Mouse (Mus musculus) ZHBTc4 (cell line): ENCODE measurements at regions not wholly inside any gene's neighbourhood (a gene's known extent, or its start where the extent isn't known, plus 50 kb on each side); places are given as distances from the start of the nearest gene placed in this dataset.

Experiments used
- DNase-seq: peaks from one replicate; pipeline ENCODE4 v3.0.0-alpha.2; 2011; ENCODE audit warnings: low read depth, low spot score

- no peak for DNase-seq
These were observed 173.5 kb downstream of the 1500009L16Rik start for GRCm38 (mm10) chr10:83896160-83896559.

GRCm38 (mm10) chr10:83897558-83897957 lies 174.9 kb downstream of the 1500009L16Rik start:
- no peak for DNase-seq

GRCm38 (mm10) chr10:83906751-83907150 lies 184.1 kb downstream of the 1500009L16Rik start:
- DNase-seq = no peak

- DNase-seq = no peak
These were observed 188.1 kb downstream of the 1500009L16Rik start for GRCm38 (mm10) chr10:83910649-83911370.

GRCm38 (mm10) chr10:83914401-83915132 lies 191.9 kb downstream of the 1500009L16Rik start:
- peak; percentile 19 for DNase-seq

GRCm38 (mm10) chr10:83915133-83915730 lies 192.6 kb downstream of the 1500009L16Rik start:
- no peak for DNase-seq

- no peak for DNase-seq
These were observed 204.3 kb downstream of the 1500009L16Rik start for GRCm38 (mm10) chr10:83926990-83927389.

GRCm38 (mm10) chr10:83927554-83927953 lies 204.9 kb downstream of the 1500009L16Rik start:
- DNase-seq = no peak

- no peak for DNase-seq
These were observed 209.1 kb downstream of the 1500009L16Rik start for GRCm38 (mm10) chr10:83931758-83932157.

- DNase-seq = no peak
These were observed 210.5 kb downstream of the 1500009L16Rik start for GRCm38 (mm10) chr10:83933201-83933600.

- no peak for DNase-seq
These were observed 211.8 kb downstream of the 1500009L16Rik start for GRCm38 (mm10) chr10:83934498-83934897.

GRCm38 (mm10) chr10:83937168-83937567 lies 214.5 kb downstream of the 1500009L16Rik start:
- DNase-seq = no peak

GRCm38 (mm10) chr10:83942101-83942500 lies 219.4 kb downstream of the 1500009L16Rik start:
- DNase-seq = no peak

- no peak for DNase-seq
These were observed 221.5 kb downstream of the 1500009L16Rik start for GRCm38 (mm10) chr10:83944158-83944557.

GRCm38 (mm10) chr10:83944897-83945296 lies 222.2 kb downstream of the 1500009L16Rik start:
- DNase-seq = no peak

- no peak for DNase-seq
These were observed 222.8 kb downstream of the 1500009L16Rik start for GRCm38 (mm10) chr10:83945503-83945902.

- no peak for DNase-seq
These were observed 223.8 kb downstream of the 1500009L16Rik start for GRCm38 (mm10) chr10:83946186-83947176.

GRCm38 (mm10) chr10:83957118-83957759 lies 234.6 kb downstream of the 1500009L16Rik start:
- no peak for DNase-seq

GRCm38 (mm10) chr10:83958397-83958796 lies 235.7 kb downstream of the 1500009L16Rik start:
- no peak for DNase-seq

GRCm38 (mm10) chr10:83958826-83959225 lies 236.2 kb downstream of the 1500009L16Rik start:
- no peak for DNase-seq
